Mouse (Mus musculus) thymus, adult 2 months (tissue): ENCODE data around the gene Akap5. TPM values are rescaled to one million over a fixed set of nuclear protein-coding genes. Genes with fewer than 3 reads are reported as not detected.
A peak's percentile ranks its signal among the peaks of the same experiment; 100 is the strongest.

Source experiments
- DNase-seq: peaks from one replicate; pipeline ENCODE4 v3.0.0; 2021
- H3K27ac ChIP-seq: fragments of 200-500 bp; 2 replicates; pipeline ENCODE4 v1.5.1; 2012; ENCODE audit warnings: low read length, control low read depth; ENCODE audit not compliant: control insufficient read depth, insufficient read depth
- H3K27me3 ChIP-seq: fragments of 200-500 bp; 2 replicates; pipeline ENCODE4 v1.6.1; 2012; ENCODE audit warnings: mild to moderate bottlenecking, low read length, moderate library complexity, mixed read lengths; ENCODE audit not compliant: control insufficient read depth, insufficient read depth
- H3K36me3 ChIP-seq: fragments of 200-500 bp; 2 replicates; pipeline ENCODE4 v1.6.1; 2012; ENCODE audit warnings: mild to moderate bottlenecking, low read length, moderate library complexity; ENCODE audit not compliant: control insufficient read depth, insufficient read depth
- H3K4me1 ChIP-seq: fragments of 200-500 bp; replicated peaks from 2 replicates; pipeline ENCODE4 v1.6.1; 2012; ENCODE audit warnings: low read length; ENCODE audit not compliant: control insufficient read depth, insufficient read depth
- H3K4me3 ChIP-seq: fragments of 200-500 bp; 2 replicates; pipeline ENCODE4 v1.5.1; 2012; ENCODE audit warnings: mild to moderate bottlenecking, low read length, control low read depth, moderate library complexity; ENCODE audit not compliant: control insufficient read depth, insufficient read depth
- CTCF ChIP-seq: fragments of 200-500 bp; IDR thresholded peaks from 2 replicates; pipeline ENCODE4 v1.5.1; 2012; ENCODE audit warnings: mild to moderate bottlenecking, control low read depth, low read length, moderate library complexity, borderline replicate concordance; ENCODE audit not compliant: control insufficient read depth, poor library complexity, insufficient read depth; ENCODE audit errors: extremely low read depth
- POLR2A ChIP-seq: fragments of 200-500 bp; IDR thresholded peaks from 2 replicates; pipeline ENCODE4 v1.6.1; 2012; ENCODE audit warnings: mild to moderate bottlenecking, low read length, control low read depth, moderate library complexity; ENCODE audit not compliant: control insufficient read depth, poor library complexity, insufficient read depth; ENCODE audit errors: extremely low read depth
- WGBS: fragments of 180-500 bp; shearing (Covaris S2); methylation state at CpG from one replicate; pipeline ENCODE4 v1.1.7; 2018; 5-methylcytosine and 5-hydroxymethylcytosine counted together
- polyA plus RNA-seq: library from polyadenylated mRNA; depleted of rRNA; stranded (reverse); fragments of >200 nt; gene quantifications from 2 replicates; pipeline ENCODE4 v1.2.3, GENCODE M21; 2012

The Akap5 gene
- polyA plus RNA-seq, 1 experiment = 0.16 TPM

- Histone ChIP-seq H3K27me3 (no peaks in the 10 kb centered on the region), H3K4me3 (no peak overlapping the region), H3K27ac (no peak overlapping the region), H3K4me1 (peaks cover 8% of the 10 kb centered on the region; the same call in 1 of the 2 replicates), H3K36me3 (no peaks in the 10 kb centered on the region)
- TF ChIP-seq CTCF = no peak
- TF ChIP-seq POLR2A = no peak
- 74% methylated on average over 6 of the region's 6 CpGs for WGBS
- DNase-seq = no peak
Observed at GRCm38 (mm10) chr12:76328567-76329354, 4.1 kb downstream of the Akap5 start.

GRCm38 (mm10) chr12:76333688-76334087 lies 9.0 kb downstream of the Akap5 start:
- H3K27ac ChIP-seq = no peak overlapping the region
- H3K36me3 ChIP-seq = no peaks in the 10 kb centered on the region
- DNase-seq = no peak
- H3K4me1 ChIP-seq = 0 out of 2 replicates have a peak, but pooled peaks cover 1% of the 10 kb centered on the region
- no peaks in the 10 kb centered on the region for H3K27me3 ChIP-seq
- H3K4me3 ChIP-seq = no peak overlapping the region
- TF ChIP-seq CTCF (no peak), POLR2A (no peak)
- 58% methylated on average over 5 of the region's 5 CpGs for WGBS

GRCm38 (mm10) chr12:76335641-76336040 lies 10.9 kb downstream of the Akap5 start:
- Histone ChIP-seq H3K27me3 (no peaks in the 10 kb centered on the region), H3K27ac (no peak overlapping the region), H3K36me3 (no peaks in the 10 kb centered on the region), H3K4me3 (no peak overlapping the region), H3K4me1 (0 out of 2 replicates have a peak, but pooled peaks cover 2% of the 10 kb centered on the region)
- WGBS = 93% methylated on average over 5 of the region's 5 CpGs
- TF ChIP-seq CTCF (no peak), POLR2A (no peak)
- no peak for DNase-seq

GRCm38 (mm10) chr12:76336111-76336965 lies 11.6 kb downstream of the Akap5 start:
- Histone ChIP-seq H3K36me3 (no peaks in the 10 kb centered on the region), H3K4me1 (0 out of 2 replicates have a peak, but pooled peaks cover 2% of the 10 kb centered on the region), H3K4me3 (no peak overlapping the region), H3K27me3 (no peaks in the 10 kb centered on the region), H3K27ac (no peak overlapping the region)
- no peak for DNase-seq
- 92% methylated on average over 17 of the region's 17 CpGs for WGBS
- no peak for TF ChIP-seq POLR2A
- TF ChIP-seq CTCF = no peak

DNA sequence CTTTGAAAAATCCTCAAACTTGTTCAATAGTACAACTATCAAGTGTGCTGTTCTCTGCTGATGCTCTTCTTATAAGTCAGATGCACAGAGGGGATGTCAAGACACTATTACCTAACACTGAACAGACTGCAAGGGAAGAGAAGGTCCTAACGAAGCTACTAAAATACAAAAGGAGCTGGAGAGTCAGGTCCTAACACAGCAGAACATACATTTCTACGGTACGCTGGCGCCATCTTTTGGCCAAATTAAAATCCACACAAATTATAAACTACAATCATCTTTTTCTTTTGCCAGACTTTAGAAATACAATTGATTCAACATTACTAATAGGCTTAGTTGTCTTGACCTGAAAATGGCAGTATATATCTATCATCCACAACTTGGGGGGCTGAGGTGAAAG lies 16.4 kb downstream of the Akap5 start:
- no peak overlapping the region for H3K27ac ChIP-seq
- H3K27me3 ChIP-seq = no peaks in the 10 kb centered on the region
- H3K4me3 ChIP-seq = no peak overlapping the region
- peak; percentile 65 for DNase-seq
- TF ChIP-seq CTCF = no peak
- TF ChIP-seq POLR2A = no peak
- WGBS = 6% methylated on average over 4 of the region's 4 CpGs
- H3K36me3 ChIP-seq = no peaks in the 10 kb centered on the region
- H3K4me1 ChIP-seq = peaks cover 3% of the 10 kb centered on the region

DNA sequence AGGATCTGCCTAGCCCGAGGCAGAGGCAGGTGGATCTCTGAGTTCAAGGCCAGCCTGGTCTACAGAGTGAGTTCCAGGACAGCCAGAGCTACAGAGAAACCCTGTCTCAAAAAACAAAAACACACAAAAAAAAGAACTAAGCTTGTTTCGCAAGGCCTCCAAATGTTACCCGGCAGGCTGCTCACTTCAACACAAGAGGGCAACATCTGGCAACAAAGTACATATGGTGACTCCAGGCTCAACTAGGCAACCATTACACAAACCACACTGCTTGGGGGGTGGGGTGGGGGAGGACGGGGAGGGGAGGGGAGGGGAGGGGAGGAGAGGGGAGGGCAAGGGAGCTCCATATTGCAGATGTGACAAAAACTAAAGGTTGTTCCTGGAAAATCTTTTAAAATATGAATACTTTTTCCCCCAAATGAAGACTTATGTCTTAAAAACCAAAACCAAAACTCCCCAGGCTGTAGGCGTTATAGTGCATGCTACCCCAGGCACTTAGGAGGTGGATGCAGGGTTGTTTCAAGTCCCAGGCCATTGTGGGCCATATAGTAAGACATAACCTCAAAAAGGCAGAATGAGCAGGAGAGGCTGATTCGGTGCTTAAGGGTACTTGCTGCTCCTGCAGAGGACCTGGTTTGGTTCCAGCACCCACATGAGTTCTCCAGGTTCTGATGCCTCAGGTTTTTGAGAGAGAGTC lies 21.2 kb downstream of the Akap5 start:
- Histone ChIP-seq H3K27ac (no peak overlapping the region), H3K4me1 (peaks cover 6% of the 10 kb centered on the region), H3K27me3 (no peaks in the 10 kb centered on the region), H3K4me3 (no peak overlapping the region), H3K36me3 (peaks cover 8% of the 10 kb centered on the region; the same call in 1 of the 2 replicates)
- TF ChIP-seq POLR2A (no peak), CTCF (no peak)
- 48% methylated on average over 6 of the region's 6 CpGs for WGBS
- peak; percentile 52 for DNase-seq
